In the genomic region with DNA sequence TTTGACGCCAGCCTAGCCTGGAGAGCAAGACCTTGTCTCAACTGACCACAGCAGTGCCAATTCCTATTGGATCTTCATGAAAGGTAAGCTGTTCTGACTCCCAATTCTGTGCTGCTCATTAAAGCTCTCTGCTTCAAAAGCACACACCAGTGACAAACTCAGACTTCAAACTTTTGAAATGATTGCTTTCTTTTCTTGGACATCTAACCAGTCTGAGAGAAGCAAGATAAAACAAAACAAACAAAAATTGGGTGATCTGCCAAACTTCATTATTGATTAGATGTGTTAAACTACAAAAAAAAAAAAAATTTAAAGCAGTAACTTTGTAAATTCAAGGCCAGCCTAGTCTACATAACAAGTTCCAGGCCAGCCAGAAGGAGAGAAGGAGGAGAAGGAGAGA, we compare ENCODE assay signal across 28 mouse cellular contexts.
"Had no signal": no experiment of that assay in that cellular context is flagged by ENCODE, and none has a peak within 500 bp of the region (broad histone marks: within the 10 kb centered on the region; RNA-seq: fewer than 3 reads in every experiment).

No protein-coding gene starts in this region.

- ATAC-seq: forebrain, embryonic 13.5 days; forebrain, embryonic 14.5 days; forebrain, embryonic 15.5 days; forebrain, embryonic 16.5 days; forebrain, postnatal 0 days had no signal

- H3K9me3 ChIP-seq: embryonic facial prominence, embryonic 10.5 days; embryonic facial prominence, embryonic 12.5 days; embryonic facial prominence, embryonic 13.5 days; embryonic facial prominence, embryonic 15.5 days; forebrain, embryonic 10.5 days; forebrain, embryonic 12.5 days; forebrain, embryonic 13.5 days; forebrain, embryonic 15.5 days had no signal

- DNase-seq: cerebellum, adult 8-10 months; cerebellum, adult 9-10 months; cerebellum, adult 9-11 months; cerebellum, postnatal 10 days; cerebellum, postnatal 14 days; cerebellum, postnatal 25 days; cerebellum, postnatal 36 days; embryo, embryonic 11 days; forebrain, postnatal 0 days; gastrocnemius, adult 2 months; gastrocnemius, postnatal 10 days; gastrocnemius, postnatal 14 days; gastrocnemius, postnatal 25 days; gastrocnemius, postnatal 36 days; heart, adult 11 months; heart, adult 18-20 months; heart, adult 2 months had no signal

- H3K9ac ChIP-seq: embryonic facial prominence, embryonic 12.5 days; embryonic facial prominence, embryonic 13.5 days; embryonic facial prominence, embryonic 15.5 days; forebrain, embryonic 12.5 days; forebrain, embryonic 13.5 days; forebrain, embryonic 15.5 days; forebrain, postnatal 0 days had no signal

- H3K4me2 ChIP-seq: embryonic facial prominence, embryonic 12.5 days; embryonic facial prominence, embryonic 13.5 days; embryonic facial prominence, embryonic 15.5 days; forebrain, embryonic 12.5 days; forebrain, embryonic 13.5 days; forebrain, embryonic 15.5 days had no signal

- H3K4me3 ChIP-seq: embryonic facial prominence, embryonic 10.5 days; embryonic facial prominence, embryonic 12.5 days; embryonic facial prominence, embryonic 13.5 days; embryonic facial prominence, embryonic 15.5 days; erythroblast, embryonic 14.5 days; forebrain, embryonic 10.5 days; forebrain, embryonic 12.5 days; forebrain, embryonic 13.5 days; forebrain, embryonic 15.5 days; gastrocnemius, adult 2 months; heart, adult 2 months had no signal

- H3K27me3 ChIP-seq: embryonic facial prominence, embryonic 12.5 days; embryonic facial prominence, embryonic 13.5 days; embryonic facial prominence, embryonic 15.5 days; forebrain, embryonic 12.5 days; forebrain, embryonic 13.5 days; forebrain, embryonic 15.5 days had no signal

- H3K36me3 ChIP-seq: embryonic facial prominence, embryonic 10.5 days; embryonic facial prominence, embryonic 12.5 days; embryonic facial prominence, embryonic 13.5 days; embryonic facial prominence, embryonic 15.5 days; forebrain, embryonic 10.5 days; forebrain, embryonic 12.5 days; forebrain, embryonic 15.5 days had no signal

- H3K27ac ChIP-seq: embryonic facial prominence, embryonic 10.5 days; embryonic facial prominence, embryonic 12.5 days; embryonic facial prominence, embryonic 13.5 days; embryonic facial prominence, embryonic 15.5 days; forebrain, embryonic 10.5 days; forebrain, embryonic 12.5 days; forebrain, embryonic 13.5 days; forebrain, embryonic 15.5 days; gastrocnemius, adult 2 months; heart, adult 2 months had no signal
